Mouse (Mus musculus) A20 (cell line): ENCODE results near the gene Dxo.

Experiments used
- DNase-seq: peaks from one replicate; pipeline ENCODE4 v3.0.0-alpha.2; 2011; ENCODE audit warnings: low read depth, low spot score

Dxo gene

DNA sequence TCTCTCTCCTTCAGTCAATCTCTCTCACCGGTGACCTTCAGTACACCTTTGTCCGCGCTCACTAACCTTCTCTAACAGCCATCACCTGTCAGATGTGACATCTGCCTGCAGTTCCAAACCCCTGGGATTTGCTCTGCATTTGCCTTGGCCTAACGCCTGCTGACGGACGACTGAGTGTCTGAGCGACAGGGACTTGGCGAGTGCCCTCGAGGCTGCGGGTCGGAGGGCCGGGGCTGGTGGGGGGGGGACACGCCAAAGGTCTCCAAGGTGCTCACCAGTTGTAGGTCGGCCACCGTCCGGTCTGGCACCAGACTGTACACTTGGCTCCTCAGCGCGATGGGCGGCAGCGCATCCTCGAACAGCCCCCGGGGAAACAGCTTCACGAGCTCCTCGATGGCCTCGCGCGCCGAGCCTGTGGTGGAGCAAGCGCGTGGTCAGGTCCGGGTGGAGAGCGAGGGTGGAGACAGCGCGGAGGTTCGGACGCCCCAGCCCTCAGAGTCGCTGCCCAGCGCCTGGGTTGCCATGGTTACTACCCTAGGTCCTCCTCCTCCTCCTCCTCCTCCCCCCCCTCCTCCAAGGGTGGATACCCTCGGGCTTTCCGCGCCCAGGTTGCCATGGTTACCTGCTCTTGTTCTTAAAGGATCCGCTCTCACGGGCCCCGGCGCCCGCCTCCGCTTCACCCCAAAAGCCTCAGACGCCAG is 514 bp upstream of the Dxo start:
- no peak for DNase-seq

DNA sequence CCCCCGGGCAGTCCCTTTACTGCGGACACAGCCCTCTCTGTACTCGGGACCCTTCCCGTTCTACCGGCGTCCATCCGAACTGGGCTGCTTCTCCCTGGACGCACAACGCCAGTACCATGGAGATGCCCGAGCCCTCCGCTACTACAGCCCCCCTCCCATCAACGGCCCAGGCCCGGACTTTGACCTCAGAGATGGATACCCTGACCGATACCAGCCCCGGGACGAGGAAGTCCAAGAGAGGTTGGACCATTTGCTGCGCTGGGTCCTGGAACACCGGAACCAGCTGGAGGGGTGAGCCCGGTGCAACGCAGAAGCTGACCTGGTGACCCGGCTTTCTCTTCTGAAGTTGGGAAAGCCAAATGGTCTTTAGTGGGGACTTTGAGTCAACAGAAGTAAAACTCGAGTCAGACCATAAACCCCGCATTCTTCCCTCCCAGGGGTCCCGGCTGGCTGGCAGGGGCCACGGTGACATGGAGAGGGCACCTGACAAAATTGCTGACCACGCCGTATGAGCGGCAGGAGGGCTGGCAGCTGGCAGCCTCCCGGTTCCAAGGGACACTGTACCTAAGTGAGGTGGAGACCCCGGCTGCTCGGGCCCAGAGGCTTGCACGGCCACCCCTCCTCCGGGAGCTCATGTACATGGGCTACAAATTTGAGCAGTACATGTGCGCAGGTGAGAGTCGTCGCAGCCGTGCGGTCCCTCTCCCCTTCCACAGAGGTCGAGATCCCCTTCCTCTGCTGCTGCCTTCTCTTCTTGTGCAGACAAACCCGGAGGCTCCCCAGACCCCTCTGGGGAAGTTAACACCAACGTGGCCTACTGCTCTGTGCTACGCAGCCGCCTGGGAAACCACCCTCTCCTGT is 875 bp downstream of the Dxo start:
- DNase-seq: no peak

DNA sequence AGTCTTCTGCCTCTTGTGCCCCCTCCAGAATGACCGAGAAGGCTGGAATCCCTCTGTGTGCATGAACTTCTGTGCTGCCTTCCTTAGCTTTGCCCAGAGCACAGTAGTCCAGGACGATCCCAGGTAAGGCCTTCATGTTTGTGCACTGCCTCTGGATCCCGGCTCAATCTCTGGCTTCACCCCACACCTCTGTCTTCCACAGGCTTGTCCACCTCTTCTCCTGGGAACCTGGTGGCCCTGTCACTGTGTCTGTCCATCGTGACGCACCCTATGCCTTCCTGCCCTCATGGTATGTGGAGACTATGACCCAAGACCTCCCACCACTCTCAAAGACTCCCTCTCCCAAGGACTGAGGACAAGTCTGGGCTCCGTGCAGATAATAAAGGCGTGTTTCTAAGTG is 2.0 kb downstream of the Dxo start:
- DNase-seq: no peak

DNA sequence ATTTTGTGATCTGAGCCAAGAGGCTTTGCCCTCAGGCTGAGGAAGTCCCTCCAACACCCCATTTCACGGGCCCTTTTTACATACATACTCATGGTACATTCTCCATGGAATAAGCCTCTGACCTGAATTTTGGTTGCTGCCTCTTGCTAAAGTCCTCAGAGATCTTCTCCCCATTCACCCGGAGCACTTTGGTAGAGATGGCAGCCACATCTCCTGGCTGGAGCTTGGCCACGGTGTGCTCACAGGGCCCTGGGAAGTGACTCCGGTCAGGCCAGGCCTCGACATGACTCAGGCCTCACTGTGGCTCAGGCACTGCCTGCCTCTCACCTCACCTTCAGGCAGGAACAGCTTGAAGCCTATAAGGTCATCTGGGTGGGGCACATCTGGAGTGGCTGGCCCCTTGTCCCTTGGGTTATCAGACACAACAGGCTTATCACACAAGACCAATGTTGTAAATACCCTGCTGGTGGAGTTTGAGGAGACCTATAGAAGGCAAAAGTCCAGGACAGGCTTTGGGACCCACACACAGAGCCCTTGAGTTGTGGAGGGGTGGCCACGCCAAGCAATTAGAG is 4.0 kb downstream of the Dxo start:
- no peak for DNase-seq

DNA sequence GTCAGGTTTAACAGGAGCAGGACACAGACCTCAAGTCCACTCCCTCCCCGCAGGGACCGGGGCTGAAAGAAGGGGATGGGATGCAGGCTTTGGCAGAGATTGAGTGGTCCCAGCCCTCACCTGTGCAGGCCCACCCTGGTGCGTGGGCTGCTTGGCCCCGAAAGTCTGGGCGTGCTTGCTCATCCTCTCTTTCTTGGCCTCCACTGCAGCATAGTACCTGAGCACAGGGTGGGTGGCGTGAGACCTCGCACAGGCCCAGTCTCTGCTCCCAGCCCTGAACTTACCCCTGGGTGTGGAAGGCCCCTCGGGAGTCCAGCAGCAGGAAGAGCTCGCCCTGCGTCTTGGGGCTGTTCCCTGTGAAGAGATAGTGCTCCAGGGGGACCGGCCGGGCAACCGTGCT is 8.1 kb downstream of the Dxo start:
- no peak for DNase-seq

DNA sequence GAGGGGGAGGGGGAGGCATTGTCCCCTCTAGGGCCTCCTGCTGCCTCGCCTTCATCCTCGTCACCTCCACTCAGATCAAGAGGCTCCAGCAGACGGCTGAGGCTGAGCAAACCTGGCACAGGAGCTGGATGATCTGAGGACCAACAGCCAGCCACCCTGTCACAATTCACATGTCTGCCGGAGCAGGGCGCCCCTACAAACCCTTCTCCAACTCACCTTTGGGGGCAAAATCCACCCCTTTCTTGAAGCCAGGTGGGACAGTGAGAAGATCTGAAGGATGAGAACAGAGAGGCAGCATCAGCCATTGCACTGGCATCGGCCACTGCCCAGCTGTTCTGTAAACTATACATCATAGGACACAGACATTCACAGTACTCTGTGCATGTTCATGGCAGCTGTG is 10.4 kb downstream of the Dxo start:
- DNase-seq: no peak

DNA sequence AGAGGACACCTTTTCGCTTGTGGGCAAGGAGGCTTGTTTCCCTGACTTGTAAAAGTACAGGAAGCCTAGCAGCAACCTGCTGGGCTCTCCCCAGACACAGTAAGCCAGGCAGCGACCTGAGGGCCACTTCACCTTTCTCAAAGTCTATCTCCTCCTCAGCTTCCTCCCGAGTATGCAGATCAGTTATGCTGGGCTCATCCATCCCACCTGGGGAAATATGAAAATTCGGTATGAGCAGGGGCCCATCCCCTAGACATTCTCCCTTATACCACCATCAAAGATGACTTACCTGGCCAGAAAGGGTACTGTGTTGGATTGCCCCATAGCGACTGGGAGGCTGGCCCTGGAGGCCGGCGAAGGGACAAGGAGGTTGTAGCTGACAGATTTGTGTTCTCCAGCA is 10.8 kb downstream of the Dxo start:
- DNase-seq: no peak

DNA sequence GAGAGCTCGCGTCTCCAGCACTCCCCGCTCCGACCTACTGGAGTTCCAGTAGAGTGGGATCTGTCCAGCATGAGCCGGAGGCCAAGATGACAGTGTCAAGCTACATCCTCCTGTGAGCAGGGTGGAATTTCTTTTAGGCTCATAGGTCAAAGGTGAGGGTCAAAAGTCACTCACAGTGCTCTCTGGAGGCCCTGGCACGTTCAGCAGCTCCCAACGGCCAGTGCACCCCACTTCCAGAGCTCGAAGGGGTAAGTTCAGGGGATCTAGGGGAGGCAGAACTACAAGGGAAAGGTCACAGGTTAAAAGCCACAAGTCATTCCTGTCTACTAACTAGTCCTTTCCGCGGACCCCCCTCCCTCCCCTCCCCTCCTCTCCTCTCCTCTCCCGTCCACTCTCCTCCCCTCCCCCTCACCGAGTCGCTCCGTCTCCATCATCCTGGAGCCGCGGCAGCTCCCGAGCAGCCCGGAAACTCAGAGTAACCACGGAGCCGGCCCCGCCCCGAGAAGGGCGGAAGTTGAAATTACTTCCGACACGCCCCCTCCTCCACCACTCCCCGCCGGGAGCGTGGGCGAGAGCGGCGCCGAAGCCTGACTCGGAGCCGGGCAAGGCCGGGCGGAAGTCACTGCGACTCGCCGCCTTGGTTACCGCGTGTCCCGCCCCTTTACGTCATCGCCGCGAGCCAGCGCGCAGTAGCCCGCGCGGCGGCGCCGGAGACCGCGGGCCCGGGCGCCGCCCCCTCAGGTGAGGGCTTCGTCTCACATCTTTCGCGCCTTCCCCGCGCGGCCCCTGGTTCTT is 13.1 kb downstream of the Dxo start, which contains the start of the genes Skiv2l and Nelfe:
Gene Skiv2l, minus strand, starts transcription at position 489 of the 795 bp plus-strand sequence.
Gene Nelfe, plus strand, starts transcription at position 670 of the 795 bp plus-strand sequence.
- DNase-seq: peak; percentile 99

DNA sequence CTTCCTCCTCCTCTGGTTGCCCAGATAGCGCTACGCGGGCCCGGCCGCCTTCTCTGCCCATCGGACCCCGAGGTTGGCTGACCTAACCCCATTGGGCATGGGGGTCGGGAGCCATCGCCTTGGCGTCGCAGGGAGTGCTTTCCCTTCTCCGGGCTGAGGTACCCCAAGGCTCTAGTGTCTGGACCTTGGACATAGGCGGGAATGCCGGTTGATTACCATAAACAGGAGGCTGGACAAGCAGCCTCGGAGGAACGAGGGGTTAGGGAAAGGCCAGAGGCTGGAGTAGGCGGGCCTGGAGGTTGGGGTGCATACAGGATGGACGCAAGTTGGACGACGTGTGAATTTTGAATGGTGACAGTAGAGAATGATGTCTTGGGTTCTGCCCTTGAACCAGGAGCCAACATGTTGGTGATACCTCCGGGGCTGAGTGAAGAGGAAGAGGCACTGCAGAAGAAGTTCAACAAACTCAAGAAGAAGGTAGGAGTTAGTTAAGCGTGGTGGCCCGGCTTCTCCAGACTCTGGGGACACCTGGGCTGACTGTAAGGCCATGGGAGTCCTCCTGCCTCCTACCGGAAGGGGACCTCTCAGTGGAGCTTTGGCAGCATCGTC is 13.8 kb downstream of the Dxo start:
- peak; percentile 61 for DNase-seq

DNA sequence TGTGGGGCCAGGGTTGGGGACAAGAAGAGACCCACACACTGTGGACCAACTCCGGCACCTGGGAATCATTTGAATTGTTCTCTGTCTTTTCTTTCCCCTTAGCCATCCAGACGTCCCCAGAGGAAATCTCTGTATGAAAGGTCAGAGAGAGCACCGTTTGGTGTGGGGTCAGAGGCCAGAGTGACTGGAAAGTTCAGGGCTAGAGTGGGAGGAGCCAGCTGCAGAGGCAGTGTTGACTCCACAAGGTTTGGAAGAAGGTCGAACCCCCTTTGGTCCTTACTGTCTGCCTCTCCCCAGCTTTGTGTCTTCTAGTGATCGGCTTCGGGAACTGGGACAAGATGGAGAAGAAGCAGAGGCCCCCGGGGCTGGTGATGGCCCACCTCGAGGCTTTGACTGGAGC is 16.7 kb downstream of the Dxo start:
- DNase-seq: no peak

DNA sequence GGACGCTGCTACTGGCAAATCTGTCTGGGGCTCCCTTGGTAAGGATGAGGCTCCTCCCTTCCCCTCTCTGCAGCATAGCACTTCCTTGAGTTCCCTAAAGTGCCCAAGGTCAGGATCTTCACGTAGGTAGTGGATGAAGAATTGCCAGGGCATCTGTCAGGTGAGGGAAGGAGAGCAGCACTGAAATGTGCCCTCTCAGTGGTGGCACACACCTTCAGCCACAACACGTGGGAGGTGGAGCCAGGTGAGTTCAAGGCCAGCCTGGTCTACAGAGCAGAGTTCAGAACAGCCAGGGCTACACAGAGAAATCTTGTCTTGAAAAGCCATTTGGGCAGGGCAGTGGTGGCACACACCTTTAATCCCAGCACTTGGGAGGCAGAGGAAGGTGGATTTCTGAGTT is 17.9 kb downstream of the Dxo start:
- no peak for DNase-seq

DNA sequence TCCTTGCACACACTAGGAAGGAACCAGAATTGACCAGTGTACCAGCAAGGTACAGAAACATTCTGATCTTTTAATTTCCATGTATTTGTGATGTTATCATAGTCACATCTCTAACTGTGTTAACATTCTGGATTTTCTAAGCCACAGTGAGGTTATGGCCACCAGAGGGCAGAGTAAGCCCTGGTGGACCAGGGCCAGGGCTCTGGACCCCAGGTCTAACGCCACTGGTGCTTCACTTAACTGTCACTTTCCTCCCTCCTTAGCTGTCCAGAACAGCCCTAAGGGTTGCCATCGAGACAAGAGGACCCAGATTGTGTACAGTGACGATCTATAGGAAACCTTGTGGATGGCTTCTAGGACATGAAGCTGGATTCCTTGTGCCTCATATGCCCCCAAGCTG is 19.0 kb downstream of the Dxo start:
- DNase-seq: peak; percentile 57

DNA sequence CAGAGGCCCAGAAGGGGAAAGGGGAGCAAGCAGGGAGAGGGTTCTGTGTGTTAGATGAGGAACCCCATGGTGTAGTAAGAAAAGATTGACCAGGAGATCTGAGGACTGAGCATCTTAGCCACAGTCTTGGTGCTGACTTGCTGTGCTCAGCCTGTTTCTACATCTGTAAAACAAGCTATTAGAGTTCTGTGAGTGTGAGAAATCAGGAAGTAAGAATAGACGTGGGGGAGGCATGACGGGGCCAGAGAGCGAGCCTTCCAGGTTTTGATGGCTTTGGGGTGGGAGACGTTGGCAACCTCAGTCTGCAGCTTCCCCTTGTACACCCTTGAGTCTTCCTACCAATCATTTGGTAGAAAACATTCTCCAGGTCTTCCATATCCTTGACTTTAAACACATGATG is 21.9 kb downstream of the Dxo start:
- no peak for DNase-seq

DNA sequence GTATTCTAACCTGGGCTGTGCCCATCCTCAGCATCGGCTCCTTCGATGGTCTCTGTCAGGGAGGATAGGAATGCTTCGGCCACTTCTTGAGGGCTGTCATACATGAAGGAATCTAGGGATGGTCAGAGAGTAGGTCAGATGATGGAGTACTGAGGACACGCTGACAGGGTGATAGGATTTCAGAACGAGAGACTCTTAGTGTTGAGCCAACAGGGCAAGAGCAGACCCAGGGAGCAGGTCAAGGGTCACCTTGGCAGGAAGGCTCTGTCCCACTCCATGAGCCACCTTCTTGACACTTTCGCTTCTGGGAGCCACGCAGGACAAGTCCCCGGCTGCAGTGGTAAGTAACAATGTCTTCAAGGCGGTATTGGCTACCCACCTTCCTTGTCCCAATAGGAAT is 23.7 kb downstream of the Dxo start:
- DNase-seq: no peak

DNA sequence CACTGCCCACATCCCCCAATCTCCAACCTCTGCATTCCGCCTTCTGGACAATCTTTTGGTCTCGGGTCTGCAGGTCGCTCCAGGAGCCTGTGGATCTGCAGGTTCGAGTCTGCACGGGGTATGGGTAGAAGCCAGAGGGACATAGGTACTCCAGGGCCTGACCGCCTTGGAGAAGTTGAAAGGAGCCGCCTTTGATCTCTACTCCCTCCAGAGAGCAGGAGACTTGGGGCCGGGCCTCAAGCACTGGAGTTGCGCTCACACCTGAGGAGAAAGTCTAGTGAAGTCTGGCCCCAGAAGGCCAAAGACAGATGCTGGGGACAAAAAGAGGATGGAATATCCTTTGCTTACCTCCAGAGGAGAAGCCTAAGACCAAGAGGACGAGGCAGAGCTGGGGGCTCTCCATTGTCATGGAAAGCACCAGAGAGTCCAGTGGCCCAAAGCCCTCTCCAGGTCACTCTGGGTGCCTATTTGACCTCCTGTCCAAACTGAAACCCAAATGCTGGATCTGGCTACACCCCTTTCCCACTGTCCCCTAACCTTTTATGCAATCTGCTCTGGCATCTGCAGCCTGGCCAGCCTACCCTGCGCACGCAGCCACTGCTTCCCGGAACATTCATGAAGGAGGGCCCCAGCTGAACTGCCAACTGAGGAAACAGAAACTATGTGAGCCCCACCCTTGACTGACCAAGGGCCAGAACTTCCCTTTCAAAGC is 25.0 kb downstream of the Dxo start:
- no peak for DNase-seq

DNA sequence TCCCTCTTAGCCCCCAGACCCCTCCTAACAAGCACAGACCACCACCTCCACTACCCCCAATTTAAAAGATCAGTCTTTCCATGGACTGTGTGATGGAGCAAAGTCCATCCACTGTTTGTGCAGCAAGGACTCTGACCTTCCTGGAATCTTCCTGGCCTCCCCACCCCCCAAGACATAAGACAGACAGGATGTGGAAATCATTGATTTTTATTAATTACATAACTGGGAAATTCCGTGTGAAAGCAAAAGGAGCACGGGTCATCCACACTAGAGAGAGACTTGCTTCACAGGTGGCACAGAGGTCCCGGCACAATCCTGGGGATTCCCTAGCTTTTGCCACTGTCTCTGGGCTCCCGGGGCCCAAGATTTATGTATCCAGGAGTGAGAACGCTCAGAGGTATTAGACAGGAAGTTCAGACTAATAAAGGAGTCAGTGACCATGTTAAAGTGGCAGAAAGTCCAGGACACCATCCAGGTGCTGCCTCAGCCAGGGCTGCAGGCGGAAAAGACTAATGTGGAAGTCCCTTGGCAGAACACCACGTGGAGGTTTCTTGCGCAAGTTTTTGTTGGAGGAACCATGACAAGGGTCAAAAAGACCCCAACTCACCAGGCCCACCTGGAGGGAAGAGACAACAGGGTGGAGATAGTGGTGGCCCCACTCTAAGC is 25.7 kb downstream of the Dxo start, which contains the start of gene Cfb:
Gene Cfb, minus strand, starts transcription at position 103 of the 666 bp plus-strand sequence.
- no peak for DNase-seq

DNA sequence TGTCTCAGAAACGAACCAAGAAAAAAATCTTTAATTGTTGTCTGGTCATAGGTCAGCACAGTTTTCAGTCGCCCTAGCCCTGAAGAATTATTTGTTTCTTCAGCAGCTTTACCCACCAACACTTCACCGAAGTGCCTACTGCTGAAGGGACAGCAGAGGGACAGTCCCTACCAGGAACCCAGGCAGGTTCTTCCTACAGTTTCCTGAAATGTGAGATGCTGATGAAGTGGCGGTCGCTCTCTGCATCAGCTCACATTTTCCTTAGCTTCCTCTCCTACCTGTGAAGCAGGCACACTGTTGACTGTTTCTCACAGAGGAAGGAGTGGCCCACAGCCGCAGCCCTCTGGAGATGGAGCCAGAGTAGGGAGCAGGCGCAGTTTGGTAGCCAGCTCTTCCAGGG is 29.2 kb downstream of the Dxo start:
- DNase-seq: no peak

DNA sequence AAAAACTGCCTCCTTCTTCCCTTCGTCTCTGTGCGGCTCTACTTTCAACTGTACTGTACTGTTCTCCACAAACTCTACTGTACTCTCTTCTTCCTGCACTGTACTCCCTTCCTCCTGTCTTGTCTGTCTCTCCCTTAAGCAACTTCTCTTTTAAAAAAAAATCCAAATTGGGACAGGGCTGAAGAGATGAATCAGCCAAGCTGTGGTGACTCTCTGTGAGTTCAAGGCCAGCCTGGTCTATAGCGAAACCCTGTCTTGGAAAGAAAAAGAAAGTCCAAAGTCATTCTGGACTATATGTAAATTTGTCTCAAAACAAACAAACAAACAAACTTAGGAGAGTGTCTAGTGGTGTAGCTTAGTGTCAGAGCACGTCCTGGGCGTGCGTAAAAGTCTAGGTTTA is 37.5 kb downstream of the Dxo start:
- DNase-seq: no peak

DNA sequence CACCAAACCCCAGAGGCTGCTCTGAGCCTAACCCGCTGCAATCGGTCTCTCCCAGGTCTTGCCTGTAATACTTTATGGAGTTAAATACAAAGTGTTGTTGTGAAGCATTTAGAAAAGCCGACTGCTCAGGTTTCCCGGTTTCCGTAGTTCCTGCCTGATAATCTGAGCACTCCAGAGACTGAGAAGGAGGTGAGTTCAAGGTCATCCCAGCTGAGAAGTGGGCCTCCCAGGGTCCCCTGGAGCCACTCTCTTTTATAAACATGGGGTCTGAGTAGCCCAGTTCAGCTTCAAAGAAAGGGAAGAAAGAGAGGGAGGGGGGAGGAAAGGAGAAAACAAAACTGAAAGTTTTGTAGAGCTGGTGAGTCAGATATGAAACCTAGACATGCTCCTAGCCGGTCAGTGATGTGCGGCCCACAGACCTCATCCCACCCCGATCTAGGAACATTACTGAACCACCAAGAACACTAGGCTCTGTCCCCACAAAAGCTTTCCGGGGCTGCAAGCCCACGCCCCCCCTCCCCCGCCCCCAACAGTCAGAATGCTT is 42.6 kb downstream of the Dxo start, which contains the start of gene Zbtb12:
Gene Zbtb12, plus strand, starts transcription at position 148 of the 544 bp plus-strand sequence.
- peak; percentile 32 for DNase-seq

DNA sequence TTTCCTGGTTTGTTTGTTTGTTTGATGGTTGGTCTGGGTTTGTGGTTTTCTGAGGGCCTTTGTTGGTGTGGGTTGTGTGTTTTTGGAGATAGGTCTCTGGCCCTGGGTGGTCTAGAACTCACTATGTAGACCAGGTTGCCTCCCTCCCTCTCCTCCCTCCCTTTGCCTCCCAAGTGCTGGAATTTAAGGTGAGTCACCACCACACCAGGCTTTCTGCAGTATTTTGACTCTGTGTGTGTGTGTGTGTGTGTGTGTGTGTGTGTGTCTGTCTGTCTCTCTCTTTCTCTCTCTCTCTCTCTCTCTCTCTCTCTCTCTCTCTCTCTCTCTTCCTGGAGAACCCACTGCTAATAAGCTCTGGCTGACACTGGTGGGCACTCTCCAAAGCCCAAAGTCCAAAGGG is 44.3 kb downstream of the Dxo start:
- no peak for DNase-seq
